ENCODE assay signal across 9 mouse cellular contexts in the genomic region with DNA sequence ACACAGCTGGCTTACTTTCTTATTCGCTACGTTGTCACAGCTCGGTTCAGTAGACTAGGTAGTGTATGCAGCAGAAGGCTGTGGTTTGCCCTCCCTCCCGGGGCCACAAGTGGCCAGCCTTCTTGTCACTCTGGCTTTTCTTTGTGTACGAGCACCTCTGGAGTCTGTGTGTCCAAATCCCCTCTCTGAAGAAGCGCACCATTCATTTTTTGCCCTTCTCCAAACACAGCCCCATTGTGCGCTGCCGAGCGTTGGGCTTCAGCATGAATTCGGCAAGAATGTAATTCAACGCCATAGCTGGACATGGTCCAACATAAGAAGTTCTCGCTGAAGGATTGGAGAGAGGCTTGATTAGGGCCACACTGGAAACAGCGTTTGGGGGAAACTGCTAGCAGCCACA. TPM values are rescaled to one million over a fixed set of nuclear protein-coding genes. Genes with fewer than 3 reads are reported as not detected.
DNase-seq lines count a peak whose midpoint lies in the region; ATAC-seq and TF ChIP-seq lines count a peak whose summit lies in the region.
"Had no signal": no experiment of that assay in that cellular context is flagged by ENCODE, and none has a peak within 500 bp of the region (broad histone marks: within the 10 kb centered on the region; RNA-seq: fewer than 3 reads in every experiment).

No protein-coding gene starts in this region.

- H3K9ac ChIP-seq in embryonic facial prominence, embryonic 15.5 days: no peak overlapping the region
- no peak overlapping the region for H3K9ac ChIP-seq in intestine, embryonic 15.5 days
- no peak overlapping the region for H3K9ac ChIP-seq in neural tube, embryonic 15.5 days (replicated peaks)

- H3K27ac ChIP-seq in layer of hippocampus, adult 2 months: no peak overlapping the region
- no peak overlapping the region for H3K27ac ChIP-seq in embryonic facial prominence, embryonic 15.5 days (replicated peaks)
- no peak overlapping the region for H3K27ac ChIP-seq in intestine, embryonic 15.5 days
- H3K27ac ChIP-seq in neural tube, embryonic 15.5 days (replicated peaks): no peak overlapping the region

- H3K9me3 ChIP-seq in embryonic facial prominence, embryonic 15.5 days (replicated peaks): no peaks in the 10 kb centered on the region
- H3K9me3 ChIP-seq in intestine, embryonic 15.5 days: no peaks in the 10 kb centered on the region
- no peaks in the 10 kb centered on the region for H3K9me3 ChIP-seq in neural tube, embryonic 15.5 days (replicated peaks)

- H3K4me2 ChIP-seq in embryonic facial prominence, embryonic 15.5 days (replicated peaks): peak overlapping the region; percentile 44
- peak overlapping the region; percentile 38; the same call in 1 of the 2 replicates for H3K4me2 ChIP-seq in intestine, embryonic 15.5 days (replicated peaks)
- peak overlapping the region; percentile 32 for H3K4me2 ChIP-seq in neural tube, embryonic 15.5 days

- peak overlapping the region; percentile 15; the same call in 1 of the 2 replicates for H3K4me3 ChIP-seq in layer of hippocampus, adult 2 months
- H3K4me3 ChIP-seq in embryonic facial prominence, embryonic 15.5 days (replicated peaks): peak overlapping the region; percentile 21
- H3K4me3 ChIP-seq in intestine, embryonic 15.5 days (replicated peaks): no peak overlapping the region
- H3K4me3 ChIP-seq in neural tube, embryonic 15.5 days (replicated peaks): no peak overlapping the region

- no peaks in the 10 kb centered on the region for H3K27me3 ChIP-seq in embryonic facial prominence, embryonic 15.5 days
- H3K27me3 ChIP-seq in intestine, embryonic 15.5 days (replicated peaks): no peaks in the 10 kb centered on the region
- H3K27me3 ChIP-seq in neural tube, embryonic 15.5 days (replicated peaks): no peaks in the 10 kb centered on the region

- DNase-seq in layer of hippocampus, adult 2 months (ENCODE audit: low spot score in 2 of 2): no peak
- no peak for DNase-seq in layer of hippocampus, adult 9-11 months
- DNase-seq in thymus, postnatal 25 days: no peak
- DNase-seq in adrenal gland, adult 2 months: no peak
- DNase-seq: cerebellum, postnatal 25 days; kidney, postnatal 36 days had no signal

- H3K36me3 ChIP-seq in embryonic facial prominence, embryonic 15.5 days: no peaks in the 10 kb centered on the region
- no peaks in the 10 kb centered on the region for H3K36me3 ChIP-seq in intestine, embryonic 15.5 days
- H3K36me3 ChIP-seq in neural tube, embryonic 15.5 days: no peaks in the 10 kb centered on the region

- H3K4me1 ChIP-seq in embryonic facial prominence, embryonic 15.5 days: no peaks in the 10 kb centered on the region
- H3K4me1 ChIP-seq in intestine, embryonic 15.5 days (replicated peaks): no peaks in the 10 kb centered on the region
- no peaks in the 10 kb centered on the region for H3K4me1 ChIP-seq in neural tube, embryonic 15.5 days

- no peak for TF ChIP-seq CTCF in layer of hippocampus, adult 2 months (conservative IDR thresholded peaks at IDR 0.05)

- peak; percentile 75 for ATAC-seq in embryonic facial prominence, embryonic 15.5 days (ENCODE audit: insufficient number of reproducible peaks, low FRiP score, low TSS enrichment, low read depth)
- ATAC-seq in intestine, embryonic 15.5 days: peak; percentile 51; the same call in 1 of the 2 replicates
- ATAC-seq in neural tube, embryonic 15.5 days (ENCODE audit: low FRiP score): no peak

- 21% methylated on average over 13 of the region's 13 CpGs for WGBS in embryonic facial prominence, embryonic 15.5 days
- 56% methylated on average over 13 of the region's 13 CpGs for whole genome bisulfite sequencing in intestine, embryonic 15.5 days
- WGBS in neural tube, embryonic 15.5 days: 60% methylated on average over 13 of the region's 13 CpGs

RNA-seq across cellular contexts. Expression of a gene that starts 45.0 kb away (rescaled TPM):
- total RNA-seq in layer of hippocampus, adult 2 months (2021): 10 to 100 TPM; 20.6 to 20.9 TPM
- polyA plus RNA-seq in embryonic facial prominence, embryonic 15.5 days (2015; fragmentation: Nextera tagmentation; extraction: Ambion mirVana): 31.3 and 32.8 TPM in 2 replicates
- polyA plus RNA-seq in intestine, embryonic 15.5 days (2015; fragmentation: Nextera tagmentation; extraction: Ambion mirVana): 22.2 and 24.2 TPM in 2 replicates
- polyA plus RNA-seq in neural tube, embryonic 15.5 days (2015; fragmentation: Nextera tagmentation; extraction: Ambion mirVana): 25.3 and 28.2 TPM in 2 replicates
- total RNA-seq in adrenal gland, adult 2 months (2021): 10 to 100 TPM; 48.2 to 50.0 TPM
- polyA plus RNA-seq in adrenal gland, adult 2 months (2012; rRNA removed): 1.5 TPM in 2 replicates

Comparison
In these comparisons a context has a peak if more than half of its experiments do, and no peak if none do; other contexts are left out.
1. H3K4me3 ChIP-seq: peak in layer of hippocampus, adult 2 months (single experiment) and embryonic facial prominence, embryonic 15.5 days (single experiment); none in intestine, embryonic 15.5 days (single experiment) and neural tube, embryonic 15.5 days (single experiment).
2. Peak in every context shown above with its lines, with median percentiles within 50 percentile points of each other: H3K4me2 ChIP-seq.